Mouse (Mus musculus) hindbrain, embryonic 16.5 days (tissue): ENCODE results near the gene Tagln2. TPM values are rescaled to one million over a fixed set of nuclear protein-coding genes. Genes with fewer than 3 reads are reported as not detected.
A peak's percentile ranks its signal among the peaks of the same experiment; 100 is the strongest.

ENCODE experiments used
- ATAC-seq: fragments of 200-750 bp; cut with Nextera tagmentation; 2 replicates; pipeline ENCODE4 v1.8.0; 2017; ENCODE audit warnings: moderate TSS enrichment, moderate library complexity
- H3K27ac ChIP-seq: fragments of 300-500 bp; sonication (generic); 2 replicates; pipeline ENCODE4 v1.5.1; 2014; ENCODE audit warnings: low read depth, mild to moderate bottlenecking, control low read depth, low read length, moderate library complexity
- H3K27me3 ChIP-seq: fragments of 300-500 bp; sonication (generic); replicated peaks from 2 replicates; pipeline ENCODE4 v1.6.1; 2014; ENCODE audit warnings: low read length; ENCODE audit not compliant: control insufficient read depth, insufficient read depth
- H3K36me3 ChIP-seq: fragments of 300-500 bp; sonication (generic); 2 replicates; pipeline ENCODE4 v1.6.1; 2014; ENCODE audit warnings: mild to moderate bottlenecking, low read length, moderate library complexity, mixed read lengths; ENCODE audit not compliant: control insufficient read depth, insufficient read depth
- H3K4me1 ChIP-seq: fragments of 300-500 bp; sonication (generic); 2 replicates; pipeline ENCODE4 v1.6.1; 2014; ENCODE audit warnings: low read depth, low read length; ENCODE audit not compliant: control insufficient read depth, insufficient read depth
- H3K4me2 ChIP-seq: fragments of 300-500 bp; sonication (generic); 2 replicates; pipeline ENCODE4 v1.6.1; 2014; ENCODE audit warnings: mild to moderate bottlenecking, low read length, control low read depth, moderate library complexity
- H3K4me3 ChIP-seq: fragments of 300-500 bp; sonication (generic); 2 replicates; pipeline ENCODE4 v1.5.1; 2014; ENCODE audit warnings: mild to moderate bottlenecking, low read length, control low read depth, moderate library complexity
- H3K9ac ChIP-seq: fragments of 300-500 bp; sonication (generic); 2 replicates; pipeline ENCODE4 v1.6.1; 2014; ENCODE audit warnings: low read depth, mild to moderate bottlenecking, control low read depth, low read length, moderate library complexity
- H3K9me3 ChIP-seq: fragments of 300-500 bp; sonication (generic); 2 replicates; pipeline ENCODE4 v1.6.1; 2014; ENCODE audit warnings: mild to moderate bottlenecking, low read length, moderate library complexity; ENCODE audit not compliant: control insufficient read depth
- WGBS: fragments of 180-500 bp; shearing (Covaris S2); extraction: QIAGEN DNeasy Blood & Tissue Kit; methylation state at CpG from one replicate; pipeline ENCODE4 v1.1.7; 2014; 5-methylcytosine and 5-hydroxymethylcytosine counted together
- polyA plus RNA-seq: library from polyadenylated mRNA; unstranded; fragments of >200 nt; fragmentation: Nextera tagmentation; extraction: Ambion mirVana; gene quantifications from 2 replicates; pipeline ENCODE4 v1.2.1, GENCODE M21; 2015

The Tagln2 gene
- 71.7 and 84.9 TPM in 2 replicates for polyA plus RNA-seq

GRCm38 (mm10) chr1:172499765-172500441 is at the start of gene Tagln2:
Gene Tagln2 (plus strand): TSS chr1:172500047.
- 3% methylated on average over 30 of the region's 30 CpGs for WGBS
- Histone ChIP-seq H3K9me3 (no peaks in the 10 kb centered on the region), H3K4me3 (peak within 1 kb of the TSS; percentile 46), H3K4me2 (peak within 1 kb of the TSS; percentile 61), H3K27me3 (peaks cover 15% of the 10 kb centered on the region), H3K9ac (peak within 1 kb of the TSS; percentile 63), H3K4me1 (peaks cover 25% of the 10 kb centered on the region), H3K36me3 (peaks cover 11% of the 10 kb centered on the region), H3K27ac (peak within 1 kb of the TSS; percentile 61)
- ATAC-seq, result peak; percentile 28

GRCm38 (mm10) chr1:172450226-172450625 is 49.6 kb upstream of the Tagln2 start:
- Histone ChIP-seq H3K9me3 (no peaks in the 10 kb centered on the region), H3K9ac (no peak overlapping the region), H3K27me3 (no peaks in the 10 kb centered on the region), H3K36me3 (no peaks in the 10 kb centered on the region), H3K4me3 (no peak overlapping the region), H3K4me2 (no peak overlapping the region), H3K27ac (no peak overlapping the region), H3K4me1 (no peaks in the 10 kb centered on the region)
- WGBS, result 29% methylated on average over 2 of the region's 2 CpGs
- ATAC-seq, result no peak

GRCm38 (mm10) chr1:172450848-172451470 is 48.9 kb upstream of the Tagln2 start:
- Histone ChIP-seq H3K27me3 (no peaks in the 10 kb centered on the region), H3K4me2 (no peak overlapping the region)

GRCm38 (mm10) chr1:172452911-172453310 is 46.9 kb upstream of the Tagln2 start:
- Histone ChIP-seq H3K4me3 (no peak overlapping the region), H3K9ac (no peak overlapping the region), H3K27ac (no peak overlapping the region), H3K36me3 (no peaks in the 10 kb centered on the region), H3K27me3 (no peaks in the 10 kb centered on the region), H3K4me1 (no peaks in the 10 kb centered on the region), H3K4me2 (no peak overlapping the region), H3K9me3 (no peaks in the 10 kb centered on the region)
- WGBS, result 79% methylated on average over 2 of the region's 2 CpGs
- no peak for ATAC-seq

More at GRCm38 (mm10) chr1:172450848-172451470, 48.9 kb upstream of the Tagln2 start:
- H3K4me3 ChIP-seq, result no peak overlapping the region
- ATAC-seq, result no peak
- H3K27ac ChIP-seq, result no peak overlapping the region
- no peaks in the 10 kb centered on the region for H3K4me1 ChIP-seq
- no peak overlapping the region for H3K9ac ChIP-seq
- no peaks in the 10 kb centered on the region for H3K36me3 ChIP-seq
- 30% methylated on average over 17 of the region's 17 CpGs for WGBS
- no peaks in the 10 kb centered on the region for H3K9me3 ChIP-seq

- H3K9me3 ChIP-seq, result no peaks in the 10 kb centered on the region
- H3K4me1 ChIP-seq, result no peaks in the 10 kb centered on the region
Measured at GRCm38 (mm10) chr1:172453810-172454209, 46.0 kb upstream of the Tagln2 start.

GRCm38 (mm10) chr1:172455416-172455815 is 44.4 kb upstream of the Tagln2 start:
- no peaks in the 10 kb centered on the region for H3K27me3 ChIP-seq
- WGBS, result 10% methylated on average over 4 of the region's 4 CpGs
- H3K4me2 ChIP-seq, result no peak overlapping the region
- no peak for ATAC-seq
- no peak overlapping the region for H3K27ac ChIP-seq
- H3K36me3 ChIP-seq, result no peaks in the 10 kb centered on the region
- H3K4me3 ChIP-seq, result no peak overlapping the region
- no peak overlapping the region for H3K9ac ChIP-seq
- H3K9me3 ChIP-seq, result no peaks in the 10 kb centered on the region
- H3K4me1 ChIP-seq, result no peaks in the 10 kb centered on the region

More at GRCm38 (mm10) chr1:172453810-172454209, 46.0 kb upstream of the Tagln2 start:
- H3K27ac ChIP-seq, result no peak overlapping the region
- H3K4me3 ChIP-seq, result no peak overlapping the region
- WGBS, result 98% methylated on average over 2 of the region's 2 CpGs
- no peak for ATAC-seq
- no peak overlapping the region for H3K4me2 ChIP-seq
- no peak overlapping the region for H3K9ac ChIP-seq
- H3K27me3 ChIP-seq, result no peaks in the 10 kb centered on the region
- no peaks in the 10 kb centered on the region for H3K36me3 ChIP-seq

- no peaks in the 10 kb centered on the region for H3K4me1 ChIP-seq
- no peaks in the 10 kb centered on the region for H3K36me3 ChIP-seq
- no peak overlapping the region for H3K4me3 ChIP-seq
- ATAC-seq, result no peak
- H3K4me2 ChIP-seq, result no peak overlapping the region
- no peaks in the 10 kb centered on the region for H3K9me3 ChIP-seq
- no peak overlapping the region for H3K27ac ChIP-seq
- no peaks in the 10 kb centered on the region for H3K27me3 ChIP-seq
- no peak overlapping the region for H3K9ac ChIP-seq
- WGBS, result 66% methylated on average over 7 of the region's 7 CpGs
Measured at GRCm38 (mm10) chr1:172456001-172456677, 43.7 kb upstream of the Tagln2 start.

GRCm38 (mm10) chr1:172457196-172457595 is 42.7 kb upstream of the Tagln2 start:
- ATAC-seq, result no peak
- Histone ChIP-seq H3K27me3 (no peaks in the 10 kb centered on the region), H3K4me1 (no peaks in the 10 kb centered on the region), H3K36me3 (no peaks in the 10 kb centered on the region), H3K9ac (no peak overlapping the region), H3K9me3 (no peaks in the 10 kb centered on the region), H3K4me3 (no peak overlapping the region), H3K4me2 (no peak overlapping the region), H3K27ac (no peak overlapping the region)
- WGBS, result 92% methylated on average over 3 of the region's 3 CpGs

- H3K4me2 ChIP-seq, result no peak overlapping the region
- WGBS, result 88% methylated on average over 3 of the region's 3 CpGs
- H3K27me3 ChIP-seq, result no peaks in the 10 kb centered on the region
- no peaks in the 10 kb centered on the region for H3K4me1 ChIP-seq
- H3K4me3 ChIP-seq, result no peak overlapping the region
- no peak overlapping the region for H3K27ac ChIP-seq
- no peak overlapping the region for H3K9ac ChIP-seq
- ATAC-seq, result no peak
- H3K36me3 ChIP-seq, result no peaks in the 10 kb centered on the region
- H3K9me3 ChIP-seq, result no peaks in the 10 kb centered on the region
Measured at GRCm38 (mm10) chr1:172458041-172458440, 41.8 kb upstream of the Tagln2 start.
